Mouse (Mus musculus): ENCODE data around the gene Sh2d2a.

- no peak for TF ChIP-seq CTCF (conservative IDR thresholded peaks at IDR 0.05; ENCODE audit: insufficient read depth, insufficient read length, low read depth, low read length)
- TF ChIP-seq POLR2A (IDR thresholded peaks at IDR 0.05; ENCODE audit: low read depth, low read length) = no peak
Measured at GRCm38 (mm10) chr3:87804038-87804677, 42.4 kb upstream of the Sh2d2a start.

Measured in kidney, adult 2 months (tissue).